Mouse (Mus musculus): ENCODE measurements around the gene Gabrd. TPM values are rescaled to one million over a fixed set of nuclear protein-coding genes. Genes with fewer than 3 reads are reported as not detected.
A peak's percentile ranks its signal among the peaks of the same experiment; 100 is the strongest.

Gabrd gene
- total RNA-seq, 2 experiments from 2014 or later, result not detected

- intact Hi-C loops (cut with DNase I), result no loop called here
- no peak for DNase-seq
Measured at GRCm38 (mm10) chr4:155387166-155387565, 10.7 kb downstream of the Gabrd start.

GRCm38 (mm10) chr4:155383326-155383725 lies 14.6 kb downstream of the Gabrd start:
- intact Hi-C loops (cut with DNase I), result no loop called here
- no peak for DNase-seq

GRCm38 (mm10) chr4:155382752-155383151 lies 15.2 kb downstream of the Gabrd start:
- intact Hi-C loops (cut with DNase I), result no loop called here

GRCm38 (mm10) chr4:155381974-155382373 lies 15.9 kb downstream of the Gabrd start:
- no peak for DNase-seq
- intact Hi-C loops (cut with DNase I), result no loop called here

More at GRCm38 (mm10) chr4:155382752-155383151, 15.2 kb downstream of the Gabrd start:
- no peak for DNase-seq

GRCm38 (mm10) chr4:155371797-155372735 lies 25.8 kb downstream of the Gabrd start:
- DNase-seq, result no peak
- intact Hi-C loops (cut with DNase I), result no loop called here

- intact Hi-C loops (cut with DNase I), result no loop called here
- no peak for DNase-seq
Measured at GRCm38 (mm10) chr4:155370737-155371715, 26.9 kb downstream of the Gabrd start.

- intact Hi-C loops (cut with DNase I), result loop anchor here (5.0 kb wide), 1 partner anchor 199 kb away; no protein-coding TSS in a partner anchor
- DNase-seq, result peak; percentile 65 to 82
Measured at GRCm38 (mm10) chr4:155368684-155369083, 29.2 kb downstream of the Gabrd start.

- DNase-seq, result no peak
- intact Hi-C loops (cut with DNase I), result loop anchor here (5.0 kb wide), 1 partner anchor 200 kb away; no protein-coding TSS in a partner anchor
Measured at GRCm38 (mm10) chr4:155367739-155368138, 30.2 kb downstream of the Gabrd start.

GRCm38 (mm10) chr4:155366784-155367183 lies 31.1 kb downstream of the Gabrd start:
- no peak for DNase-seq
- intact Hi-C loops (cut with DNase I), result loop anchor here (5.0 kb wide), 1 partner anchor 201 kb away; no protein-coding TSS in a partner anchor

GRCm38 (mm10) chr4:155362443-155362842 lies 35.5 kb downstream of the Gabrd start:
- no peak for DNase-seq
- intact Hi-C loops (cut with DNase I), result no loop called here

- peak; percentile 54 to 57 for DNase-seq
- intact Hi-C loops (cut with DNase I), result no loop called here
Measured at GRCm38 (mm10) chr4:155361303-155361791, 36.6 kb downstream of the Gabrd start, which contains the start of gene Prkcz. Prkcz (minus strand) TSS chr4:155361361.

- intact Hi-C loops (cut with DNase I), result no loop called here
- DNase-seq, result no peak
Measured at GRCm38 (mm10) chr4:155360856-155361255, 37.1 kb downstream of the Gabrd start.

- no peak for DNase-seq
Measured at GRCm38 (mm10) chr4:155359560-155360464, 38.1 kb downstream of the Gabrd start.

GRCm38 (mm10) chr4:155357601-155358000 lies 40.3 kb downstream of the Gabrd start:
- intact Hi-C loops (cut with DNase I), result no loop called here
- DNase-seq, result no peak

More at GRCm38 (mm10) chr4:155359560-155360464, 38.1 kb downstream of the Gabrd start:
- intact Hi-C loops (cut with DNase I), result no loop called here

GRCm38 (mm10) chr4:155356354-155356753 lies 41.6 kb downstream of the Gabrd start:
- DNase-seq, result no peak
- intact Hi-C loops (cut with DNase I), result no loop called here

- intact Hi-C loops (cut with DNase I), result no loop called here
- DNase-seq, result no peak
Measured at GRCm38 (mm10) chr4:155354546-155354945, 43.4 kb downstream of the Gabrd start.

- no peak for DNase-seq
- intact Hi-C loops (cut with DNase I), result no loop called here
Measured at GRCm38 (mm10) chr4:155354035-155354434, 43.9 kb downstream of the Gabrd start.

GRCm38 (mm10) chr4:155352581-155352980 lies 45.3 kb downstream of the Gabrd start:
- DNase-seq, result no peak
- intact Hi-C loops (cut with DNase I), result no loop called here

GRCm38 (mm10) chr4:155346350-155346749 lies 51.6 kb downstream of the Gabrd start:
- intact Hi-C loops (cut with DNase I), result no loop called here
- DNase-seq, result no peak

GRCm38 (mm10) chr4:155345608-155345953 lies 52.3 kb downstream of the Gabrd start:
- peak; percentile 53 to 54 for DNase-seq
- intact Hi-C loops (cut with DNase I), result no loop called here

Data from heart, postnatal 36 days (tissue).